Mouse (Mus musculus): ENCODE measurements around the gene Apol6.

The Apol6 gene

GRCm38 (mm10) chr15:77044597-77045320 lies at the start of gene Apol6:
TSS of gene Apol6 (plus strand) at chr15:77044729.
- DNase-seq (ENCODE audit: low spot score in 2 of 2), result no peak

DNA sequence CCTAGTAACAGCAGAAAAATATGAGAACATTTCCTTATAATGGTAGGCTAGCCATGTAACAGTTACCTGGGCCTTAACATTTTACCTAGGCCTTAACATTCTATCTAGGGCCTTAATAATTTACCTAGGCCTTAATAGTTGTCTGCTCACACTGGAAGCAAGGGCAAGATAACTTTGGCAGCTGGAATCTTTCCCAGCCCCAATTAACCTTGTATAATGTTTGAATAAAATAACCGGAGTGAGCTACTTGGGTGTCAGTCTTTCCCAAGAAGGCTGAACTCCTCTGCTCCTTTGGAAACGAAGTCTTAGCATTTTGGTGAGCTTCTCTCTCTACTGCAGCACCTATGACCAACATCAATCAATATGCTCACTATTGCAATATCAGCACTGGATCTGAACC lies 46.5 kb upstream of the Apol6 start:
- no peak for DNase-seq (ENCODE audit: low spot score in 2 of 2)

- DNase-seq (ENCODE audit: low spot score in 2 of 2), result peak in 1 of 2 experiments; percentile 18
Observed at GRCm38 (mm10) chr15:76998878-76999588, 45.5 kb upstream of the Apol6 start.

GRCm38 (mm10) chr15:77003173-77003867 lies 41.2 kb upstream of the Apol6 start:
- DNase-seq (ENCODE audit: low spot score in 2 of 2), result no peak

- DNase-seq (ENCODE audit: low spot score in 2 of 2), result peak in 1 of 2 experiments; percentile 29
Observed at GRCm38 (mm10) chr15:77003868-77004215, 40.7 kb upstream of the Apol6 start.

DNA sequence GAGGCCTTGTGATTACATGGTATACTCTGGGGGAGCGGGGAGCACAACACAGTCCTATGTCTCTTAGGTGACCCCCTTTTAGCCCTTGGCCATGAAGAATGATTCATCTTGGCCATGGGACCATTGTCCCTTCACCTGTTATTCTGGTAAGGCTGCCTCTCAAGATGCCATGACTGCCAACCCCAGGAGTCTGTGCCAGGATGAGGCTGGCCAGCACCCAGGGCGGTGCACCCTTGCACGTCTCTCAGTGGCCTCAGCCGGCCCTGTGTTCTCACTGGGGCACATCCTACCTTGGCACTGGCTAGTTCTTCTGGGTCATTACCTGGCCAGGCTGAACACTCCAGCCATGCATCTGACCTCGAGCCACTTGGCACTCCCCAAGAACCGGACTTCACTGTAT lies 35.7 kb upstream of the Apol6 start:
- DNase-seq (ENCODE audit: low spot score in 2 of 2), result no peak

- DNase-seq (ENCODE audit: low spot score in 2 of 2), result no peak
Observed at GRCm38 (mm10) chr15:77013753-77014241, 30.7 kb upstream of the Apol6 start.

DNA sequence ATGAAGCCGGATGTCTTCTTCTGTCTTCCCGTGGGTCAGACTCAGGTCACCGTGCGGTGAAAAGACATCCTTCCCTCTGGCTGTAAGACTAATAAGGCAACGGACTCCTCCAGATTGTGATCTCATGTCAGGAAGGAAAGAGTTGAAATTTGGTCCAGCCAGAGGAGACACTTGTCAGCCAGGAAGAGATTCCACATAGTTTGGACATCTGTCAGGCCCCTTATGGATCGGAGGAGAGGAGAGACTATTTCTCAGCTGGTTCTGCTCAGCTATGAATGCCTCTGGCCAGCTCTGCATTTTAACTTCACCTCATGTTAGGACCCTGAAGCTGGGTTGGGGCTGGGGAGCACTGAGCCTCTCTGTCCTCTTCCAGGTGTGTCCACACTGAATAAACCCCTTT lies 30.1 kb upstream of the Apol6 start:
- DNase-seq (ENCODE audit: low spot score in 2 of 2), result no peak

GRCm38 (mm10) chr15:77014985-77015384 lies 29.5 kb upstream of the Apol6 start:
- no peak for DNase-seq (ENCODE audit: low spot score in 2 of 2)

- no peak for DNase-seq (ENCODE audit: low spot score in 2 of 2)
Observed at GRCm38 (mm10) chr15:77016509-77016908, 28.0 kb upstream of the Apol6 start.

GRCm38 (mm10) chr15:77017897-77018296 lies 26.6 kb upstream of the Apol6 start:
- DNase-seq (ENCODE audit: low spot score in 2 of 2), result no peak

- DNase-seq (ENCODE audit: low spot score in 2 of 2), result no peak
Observed at GRCm38 (mm10) chr15:77018740-77019340, 25.7 kb upstream of the Apol6 start.

DNA sequence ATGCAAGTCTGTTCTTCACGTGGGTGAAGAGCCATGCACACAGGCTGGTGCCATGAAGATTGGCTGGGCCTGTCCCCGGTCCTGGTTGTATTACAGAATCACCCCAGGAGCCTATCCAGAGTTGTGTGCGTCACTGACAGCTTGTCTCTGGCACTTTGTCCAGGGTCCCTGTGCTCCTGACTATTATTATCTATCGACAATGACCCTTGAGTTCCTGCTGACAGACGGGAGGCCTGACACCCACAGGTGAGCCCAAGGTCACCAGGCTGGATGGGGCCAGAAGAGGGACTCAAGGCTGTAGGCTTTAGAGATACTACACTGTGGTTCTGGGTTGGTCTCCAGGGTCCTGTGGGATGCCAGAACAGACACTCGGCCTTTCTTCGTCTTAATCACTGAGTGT lies 25.0 kb upstream of the Apol6 start:
- no peak for DNase-seq (ENCODE audit: low spot score in 2 of 2)

- DNase-seq (ENCODE audit: low spot score in 2 of 2), result no peak
Observed at GRCm38 (mm10) chr15:77020136-77020535, 24.4 kb upstream of the Apol6 start.

DNA sequence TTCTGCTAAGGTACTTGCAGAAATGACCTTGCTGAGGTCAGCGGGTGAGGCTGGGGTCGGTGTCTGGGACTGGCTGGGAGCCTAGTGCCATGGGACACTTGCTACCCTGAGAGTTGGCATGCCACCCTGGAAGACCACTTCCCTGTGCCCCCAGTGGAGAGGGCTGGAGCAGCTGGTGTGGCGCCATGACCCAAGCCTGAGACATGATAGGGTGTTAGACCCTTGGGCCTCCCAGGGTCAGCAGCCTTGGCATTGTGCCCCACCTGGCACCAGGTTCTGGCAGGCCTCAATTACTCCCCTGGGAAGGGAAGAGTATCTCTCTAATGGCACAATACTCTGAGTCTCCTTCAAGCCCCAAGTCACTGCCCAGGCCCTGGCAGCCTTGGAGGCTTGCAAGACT lies 23.5 kb upstream of the Apol6 start:
- DNase-seq (ENCODE audit: low spot score in 2 of 2), result no peak

GRCm38 (mm10) chr15:77021851-77022250 lies 22.7 kb upstream of the Apol6 start:
- no peak for DNase-seq (ENCODE audit: low spot score in 2 of 2)

DNA sequence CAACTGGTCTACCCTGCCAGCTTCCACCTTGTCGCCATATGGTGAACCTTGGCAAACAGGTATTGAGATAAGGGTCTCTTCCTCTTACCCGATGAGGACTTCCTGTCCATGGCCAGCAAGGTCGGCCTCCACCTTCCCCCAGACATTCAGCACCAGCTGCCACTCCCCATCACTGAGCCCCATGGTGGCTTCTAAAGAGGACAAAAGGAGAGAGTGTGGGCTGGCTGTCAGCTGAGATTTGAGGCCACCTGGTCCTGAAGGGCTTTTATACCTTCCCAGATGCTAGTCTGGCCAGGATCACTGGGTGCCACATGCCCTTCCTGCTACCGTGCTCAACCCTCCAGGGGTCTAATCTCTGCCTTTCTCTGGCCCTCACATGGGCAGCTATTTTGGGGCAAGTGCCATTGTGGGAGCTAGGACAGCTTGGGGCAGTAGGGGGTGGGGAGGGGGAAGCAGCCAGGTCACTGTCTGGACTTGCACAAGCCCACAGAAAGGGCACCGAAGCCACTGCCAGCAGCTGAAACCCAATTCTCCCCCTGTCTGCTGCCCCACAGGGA lies 22.1 kb upstream of the Apol6 start:
- no peak for DNase-seq (ENCODE audit: low spot score in 2 of 2)

- no peak for DNase-seq (ENCODE audit: low spot score in 2 of 2)
Observed at GRCm38 (mm10) chr15:77025884-77026583, 18.5 kb upstream of the Apol6 start.

DNA sequence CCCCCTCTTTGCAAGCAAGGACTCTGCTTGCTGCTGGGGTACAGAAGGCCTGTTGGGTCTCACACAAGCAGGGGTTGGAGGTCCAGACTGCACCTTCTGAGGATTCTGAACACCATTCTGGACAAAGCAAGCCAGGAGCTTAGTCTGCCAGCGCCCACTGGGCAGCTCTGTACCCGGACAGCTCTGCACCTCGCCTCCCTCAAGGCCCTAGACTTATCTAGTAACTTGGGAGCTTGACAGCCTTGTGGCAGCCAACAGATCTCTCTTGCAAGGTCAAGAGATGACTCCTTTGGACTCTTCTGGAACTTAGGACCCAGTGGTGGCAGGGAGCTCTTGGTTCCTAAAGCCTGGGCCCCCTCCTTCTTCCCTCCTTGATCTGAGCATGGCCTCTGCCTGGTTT lies 17.4 kb upstream of the Apol6 start:
- no peak for DNase-seq (ENCODE audit: low spot score in 2 of 2)

DNA sequence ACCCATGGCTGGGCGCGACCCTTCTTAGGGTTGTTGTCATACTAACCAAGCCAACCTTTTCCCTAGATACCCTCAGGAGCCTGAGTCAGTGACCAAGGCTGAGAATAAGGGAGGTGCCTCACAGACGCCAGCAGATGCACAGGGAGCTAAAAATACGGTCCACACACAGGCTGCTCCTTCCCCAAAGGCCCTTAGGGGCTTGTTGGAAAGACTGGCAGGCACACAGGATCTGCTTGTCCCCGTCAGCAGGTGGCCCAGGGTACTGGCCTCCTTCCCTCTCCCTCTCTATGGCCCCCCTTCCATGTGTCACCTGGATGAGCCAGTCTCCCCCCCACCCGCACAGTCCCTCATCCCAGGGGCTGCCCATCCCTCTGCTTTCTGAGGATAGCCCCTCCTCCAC lies 16.9 kb upstream of the Apol6 start:
- DNase-seq (ENCODE audit: low spot score in 2 of 2), result no peak

GRCm38 (mm10) chr15:77029331-77029991 lies 15.1 kb upstream of the Apol6 start:
- peak in 1 of 2 experiments; percentile 43 for DNase-seq (ENCODE audit: low spot score in 2 of 2)

All from frontal cortex, postnatal 25 days (tissue).